Mouse (Mus musculus) embryonic facial prominence, embryonic 11.5 days (tissue): Measurements from ENCODE around the gene Mta2. TPM values are rescaled to one million over a fixed set of nuclear protein-coding genes. Genes with fewer than 3 reads are reported as not detected.

Source experiments
- ATAC-seq: fragments of 200-750 bp; cut with Nextera tagmentation; replicated peaks from 2 replicates; pipeline ENCODE4 v1.8.0; 2017; ENCODE audit warnings: low read depth; ENCODE audit not compliant: insufficient number of reproducible peaks, low FRiP score, low TSS enrichment
- DNase-seq: peaks from one replicate; pipeline ENCODE4 v3.0.0-alpha.2; 2015; ENCODE audit warnings: low spot score
- H3K27ac ChIP-seq: fragments of 300-500 bp; sonication (generic); replicated peaks from 2 replicates; pipeline ENCODE4 v1.5.1; 2014; ENCODE audit warnings: mild to moderate bottlenecking, low read depth, low read length, control low read depth
- H3K27me3 ChIP-seq: fragments of 300-500 bp; sonication (generic); 2 replicates; pipeline ENCODE4 v1.6.1; 2014; ENCODE audit warnings: mild to moderate bottlenecking, low read length, moderate library complexity, mixed read lengths; ENCODE audit not compliant: control insufficient read depth, insufficient read depth
- H3K36me3 ChIP-seq: fragments of 300-500 bp; sonication (generic); replicated peaks from 2 replicates; pipeline ENCODE4 v1.6.1; 2014; ENCODE audit warnings: low read depth, mild to moderate bottlenecking, low read length, moderate library complexity, mixed read lengths; ENCODE audit not compliant: control insufficient read depth, insufficient read depth
- H3K4me1 ChIP-seq: fragments of 300-500 bp; sonication (generic); 2 replicates; pipeline ENCODE4 v1.6.1; 2014; ENCODE audit warnings: low read length, mixed read lengths; ENCODE audit not compliant: control insufficient read depth, insufficient read depth
- H3K4me2 ChIP-seq: fragments of 300-500 bp; sonication (generic); 2 replicates; pipeline ENCODE4 v1.6.1; 2014; ENCODE audit warnings: low read depth, mild to moderate bottlenecking, control low read depth, low read length, moderate library complexity
- H3K4me3 ChIP-seq: fragments of 300-500 bp; sonication (generic); 2 replicates; pipeline ENCODE4 v1.5.1; 2014; ENCODE audit warnings: low read depth, low read length, control low read depth
- H3K9ac ChIP-seq: fragments of 300-500 bp; sonication (generic); replicated peaks from 2 replicates; pipeline ENCODE4 v1.6.1; 2014; ENCODE audit warnings: mild to moderate bottlenecking, control low read depth, low read length
- H3K9me3 ChIP-seq: fragments of 300-500 bp; sonication (generic); replicated peaks from 2 replicates; pipeline ENCODE4 v1.6.1; 2016; ENCODE audit warnings: mild to moderate bottlenecking, low read length, inconsistent platforms, mixed read lengths; ENCODE audit not compliant: control insufficient read depth
- WGBS: fragments of 180-500 bp; shearing (Covaris S2); extraction: QIAGEN DNeasy Blood & Tissue Kit; methylation state at CpG from one replicate; pipeline ENCODE4 v1.1.7; 2014; 5-methylcytosine and 5-hydroxymethylcytosine counted together
- polyA plus RNA-seq: library from polyadenylated mRNA; unstranded; fragments of >200 nt; fragmentation: Nextera tagmentation; extraction: Ambion mirVana; gene quantifications from 2 replicates; pipeline ENCODE4 v1.2.1, GENCODE M21; 2014

Mta2 gene
- polyA plus RNA-seq, 1 experiment from 2014 or later = 57.5 TPM

GRCm38 (mm10) chr19:8945251-8945650, 3.6 kb downstream of the Mta2 start:
- DNase-seq (no peak), ATAC-seq (no peak)
- H3K27me3 ChIP-seq = no peaks in the 10 kb centered on the region
- no peaks in the 10 kb centered on the region for H3K9me3 ChIP-seq
- no peak overlapping the region for H3K9ac ChIP-seq
- peaks cover 3% of the 10 kb centered on the region; the same call in 1 of the 2 replicates for H3K4me1 ChIP-seq
- H3K36me3 ChIP-seq = peaks cover 30% of the 10 kb centered on the region
- WGBS = 87% methylated on average over 6 of the region's 6 CpGs
- H3K4me3 ChIP-seq = peak overlapping the region; percentile 9; the same call in 1 of the 2 replicates
- no peak overlapping the region for H3K27ac ChIP-seq
- no peak overlapping the region for H3K4me2 ChIP-seq

- Histone ChIP-seq H3K27me3 (no peaks in the 10 kb centered on the region), H3K9ac (no peak overlapping the region), H3K4me3 (no peak overlapping the region), H3K4me1 (0 out of 2 replicates have a peak, but pooled peaks cover 3% of the 10 kb centered on the region), H3K27ac (no peak overlapping the region), H3K9me3 (no peaks in the 10 kb centered on the region), H3K4me2 (no peak overlapping the region), H3K36me3 (peaks cover 31% of the 10 kb centered on the region)
- no peak for ATAC-seq
- 91% methylated on average over 7 of the region's 7 CpGs for WGBS
- DNase-seq = no peak
These were observed 5.3 kb downstream of the Mta2 start for GRCm38 (mm10) chr19:8946929-8947328.

- peaks cover 30% of the 10 kb centered on the region for H3K36me3 ChIP-seq
- 93% methylated on average over 5 of the region's 5 CpGs for WGBS
- H3K4me3 ChIP-seq = no peak overlapping the region
- H3K27me3 ChIP-seq = no peaks in the 10 kb centered on the region
- H3K9ac ChIP-seq = no peak overlapping the region
- ATAC-seq (no peak), DNase-seq (no peak)
- no peaks in the 10 kb centered on the region for H3K9me3 ChIP-seq
- no peaks in the 10 kb centered on the region for H3K4me1 ChIP-seq
- no peak overlapping the region for H3K27ac ChIP-seq
- H3K4me2 ChIP-seq = no peak overlapping the region
These were observed 8.5 kb downstream of the Mta2 start for GRCm38 (mm10) chr19:8950190-8950589.

- H3K27ac ChIP-seq = no peak overlapping the region
- ATAC-seq (no peak), DNase-seq (no peak)
- WGBS = 89% methylated on average over 9 of the region's 9 CpGs
- no peaks in the 10 kb centered on the region for H3K9me3 ChIP-seq
- no peaks in the 10 kb centered on the region for H3K4me1 ChIP-seq
- no peaks in the 10 kb centered on the region for H3K27me3 ChIP-seq
- no peak overlapping the region for H3K4me3 ChIP-seq
- no peak overlapping the region for H3K9ac ChIP-seq
- H3K4me2 ChIP-seq = no peak overlapping the region
- H3K36me3 ChIP-seq = peaks cover 16% of the 10 kb centered on the region
These were observed 10.6 kb downstream of the Mta2 start for GRCm38 (mm10) chr19:8952241-8952640.

GRCm38 (mm10) chr19:8953135-8954039, 11.7 kb downstream of the Mta2 start, which contains the start of gene Tut1:
Tut1 (plus strand) TSS chr19:8953847.
- DNase-seq = peak; percentile 98
- no peaks in the 10 kb centered on the region for H3K9me3 ChIP-seq
- H3K27ac ChIP-seq = 0 out of 2 replicates have a peak within 1 kb of the TSS, but pooled peaks have one; percentile 22
- peak; percentile 93 for ATAC-seq
- H3K36me3 ChIP-seq = peaks cover 7% of the 10 kb centered on the region
- peak within 1 kb of the TSS; percentile 76 for H3K4me3 ChIP-seq
- H3K4me1 ChIP-seq = no peaks in the 10 kb centered on the region
- WGBS = 5% methylated on average over 46 of the region's 46 CpGs
- peak within 1 kb of the TSS; percentile 82 for H3K9ac ChIP-seq
- H3K4me2 ChIP-seq = peak within 1 kb of the TSS; percentile 65
- H3K27me3 ChIP-seq = no peaks in the 10 kb centered on the region

- Histone ChIP-seq H3K4me2 (peak overlapping the region; percentile 65), H3K27me3 (no peaks in the 10 kb centered on the region), H3K4me1 (no peaks in the 10 kb centered on the region), H3K4me3 (peak overlapping the region; percentile 76), H3K27ac (0 out of 2 replicates have a peak overlapping the region, but pooled peaks have one; percentile 22), H3K9ac (peak overlapping the region; percentile 82), H3K36me3 (peaks cover 5% of the 10 kb centered on the region), H3K9me3 (no peaks in the 10 kb centered on the region)
- ATAC-seq = no peak
- no peak for DNase-seq
- WGBS = 11% methylated on average over 9 of the region's 9 CpGs
These were observed 12.5 kb downstream of the Mta2 start for GRCm38 (mm10) chr19:8954171-8954570.

- Histone ChIP-seq H3K27ac (no peak overlapping the region), H3K36me3 (peaks cover 3% of the 10 kb centered on the region), H3K4me2 (no peak overlapping the region), H3K9ac (no peak overlapping the region), H3K9me3 (no peaks in the 10 kb centered on the region), H3K4me3 (no peak overlapping the region), H3K4me1 (no peaks in the 10 kb centered on the region), H3K27me3 (no peaks in the 10 kb centered on the region)
- ATAC-seq = no peak
- no peak for DNase-seq
- 79% methylated on average over 2 of the region's 2 CpGs for WGBS
These were observed 20.6 kb downstream of the Mta2 start for GRCm38 (mm10) chr19:8962256-8962655.

GRCm38 (mm10) chr19:8965075-8965474, 23.4 kb downstream of the Mta2 start:
- Histone ChIP-seq H3K9ac (no peak overlapping the region), H3K36me3 (peaks cover 3% of the 10 kb centered on the region)
- 91% methylated on average over 11 of the region's 11 CpGs for WGBS

More at GRCm38 (mm10) chr19:8965075-8965474, 23.4 kb downstream of the Mta2 start:
- no peak overlapping the region for H3K27ac ChIP-seq
- H3K4me2 ChIP-seq = no peak overlapping the region
- ATAC-seq = no peak
- H3K27me3 ChIP-seq = no peaks in the 10 kb centered on the region
- H3K9me3 ChIP-seq = no peaks in the 10 kb centered on the region
- H3K4me1 ChIP-seq = no peaks in the 10 kb centered on the region
- no peak for DNase-seq
- no peak overlapping the region for H3K4me3 ChIP-seq
